Mouse (Mus musculus): ENCODE data around the gene Nfkbid.

Gene Nfkbid

GRCm38 (mm10) chr7:30429327-30429726 lies 7.8 kb downstream of the Nfkbid start:
- in situ Hi-C loops (cut with MseI, MboI) = no loop called here

DNA sequence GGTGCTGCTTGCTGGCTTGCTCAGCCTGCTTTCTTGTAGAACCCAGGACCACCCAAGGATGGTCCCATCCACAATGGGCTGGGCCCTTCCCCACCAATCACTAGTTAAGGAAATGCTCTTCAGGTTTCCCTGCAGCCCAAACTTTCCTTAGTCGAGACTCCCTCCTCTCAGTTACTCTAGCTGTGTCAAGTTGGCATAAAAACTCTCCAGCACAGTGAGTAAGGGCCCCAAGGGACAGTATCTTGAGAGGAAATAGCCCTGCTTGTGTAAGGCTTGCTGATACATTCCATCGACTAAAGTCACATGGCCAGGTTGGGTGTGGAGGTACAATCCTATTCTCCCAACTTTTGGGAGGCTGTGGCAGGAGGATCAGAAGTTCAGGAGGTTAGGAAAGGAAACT lies 8.7 kb downstream of the Nfkbid start:
- in situ Hi-C loops (cut with MseI, MboI) = loop anchor here in 1 of 2 experiments (10.0 kb wide), 1 partner anchor 85 kb away; no protein-coding TSS in a partner anchor

DNA sequence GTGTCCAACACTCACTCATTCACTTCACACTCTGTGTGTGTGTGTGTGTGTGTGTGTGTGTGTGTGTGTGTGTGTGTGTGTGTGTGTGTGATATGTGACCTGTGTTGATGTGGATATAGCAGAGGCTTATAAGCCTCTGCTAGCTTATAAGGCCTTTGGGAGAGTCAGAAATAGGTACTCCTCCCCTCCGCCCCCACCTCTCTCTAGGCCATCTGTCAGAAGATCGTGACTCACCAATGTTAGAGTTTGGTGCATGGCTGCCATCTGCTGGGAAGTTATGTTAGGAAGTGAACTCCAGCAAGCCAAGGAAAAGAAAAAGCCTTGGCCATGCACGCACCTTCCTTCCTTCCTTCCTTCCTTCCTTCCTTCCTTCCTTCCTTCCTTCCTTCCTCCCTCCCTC lies 10.3 kb downstream of the Nfkbid start:
- in situ Hi-C loops (cut with MseI, MboI) = loop anchor here in 1 of 2 experiments (10.0 kb wide), 1 partner anchor 87 kb away; no protein-coding TSS in a partner anchor

DNA sequence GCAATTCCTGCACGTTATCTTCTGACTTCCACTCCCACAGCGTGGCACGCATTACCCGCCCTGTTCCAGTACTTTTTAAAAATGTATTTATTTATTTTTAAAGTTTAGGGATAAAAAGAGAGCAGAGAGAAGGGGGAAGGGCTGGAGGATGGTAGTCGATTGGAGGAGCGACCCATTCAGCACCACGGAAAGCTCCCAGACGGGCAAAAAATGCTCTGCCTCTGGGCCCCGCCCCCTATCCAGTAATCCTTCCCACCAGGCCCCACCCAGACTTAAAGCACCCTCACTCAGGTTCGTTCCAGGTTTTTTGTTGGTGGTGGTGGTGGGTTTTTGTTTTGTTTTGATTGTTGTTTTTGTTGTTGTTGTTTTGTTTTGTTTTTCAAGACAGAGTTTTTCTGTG lies 12.7 kb downstream of the Nfkbid start:
- in situ Hi-C loops (cut with MseI, MboI) = loop anchor here in 1 of 2 experiments (10.0 kb wide), 1 partner anchor 89 kb away; no protein-coding TSS in a partner anchor

DNA sequence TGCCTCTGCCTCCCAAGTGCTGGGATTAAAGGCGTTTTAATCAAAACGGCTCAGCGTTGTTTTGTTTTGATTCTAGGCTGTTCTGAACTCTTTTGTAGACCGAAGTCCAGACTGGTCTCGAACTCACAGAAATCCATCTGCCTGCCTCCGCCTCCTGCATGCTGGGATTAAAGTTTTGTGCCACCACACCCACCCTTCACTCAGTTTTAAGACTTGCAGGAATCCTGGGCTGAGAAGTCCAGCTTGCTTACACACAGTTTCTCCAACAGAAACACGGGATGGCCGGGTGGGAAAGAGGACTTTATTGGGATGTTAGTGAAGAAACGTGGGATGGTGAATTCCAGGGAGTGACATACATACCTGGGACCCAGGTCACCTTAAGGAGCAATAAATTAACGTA lies 13.2 kb downstream of the Nfkbid start:
- in situ Hi-C loops (cut with MseI, MboI) = loop anchor here (5.0 to 10.0 kb wide), 2 partner anchors 38 to 90 kb away; no protein-coding TSS in a partner anchor

DNA sequence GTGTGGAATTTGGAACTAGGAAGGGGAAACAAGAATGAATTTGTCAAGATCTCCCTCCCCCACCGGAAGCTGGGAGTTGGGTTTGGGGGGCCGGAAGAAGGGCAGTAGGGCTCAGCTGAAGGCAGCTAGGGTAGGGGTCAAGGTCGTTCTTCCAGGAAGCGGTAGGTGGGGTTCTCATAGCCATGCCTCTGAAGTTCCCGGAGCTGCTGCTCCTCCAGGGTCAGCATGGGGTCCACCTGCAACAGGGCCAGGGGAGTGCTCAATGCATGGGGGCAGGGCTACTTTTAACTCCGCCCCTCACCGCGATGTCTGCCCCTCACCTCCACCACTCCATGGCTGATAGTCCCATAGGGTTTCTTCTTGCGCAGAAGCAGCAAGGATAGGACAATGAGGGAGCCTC lies 13.6 kb downstream of the Nfkbid start:
- in situ Hi-C loops (cut with MseI, MboI) = loop anchor here (5.0 to 10.0 kb wide), 2 partner anchors 37 to 90 kb away; no protein-coding TSS in a partner anchor

DNA sequence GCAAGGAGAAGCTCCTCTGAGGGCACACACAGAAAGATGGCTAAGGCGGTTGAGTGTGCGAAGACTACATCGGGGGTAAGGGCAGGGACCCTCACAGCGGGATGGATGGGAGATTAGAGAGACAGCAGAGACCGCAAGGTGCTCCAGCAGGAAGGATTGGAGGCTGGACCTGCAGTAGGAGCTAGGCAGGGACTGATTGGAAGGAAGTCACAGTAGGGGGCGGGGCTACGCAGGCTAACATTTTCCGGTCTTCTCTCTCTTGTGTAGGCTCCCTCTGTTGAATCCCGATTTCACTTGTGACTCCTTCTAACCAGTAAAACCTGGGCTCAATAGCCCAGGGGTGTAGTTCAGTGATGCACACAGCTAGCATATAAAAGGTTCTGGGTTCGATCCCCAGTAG lies 15.3 kb downstream of the Nfkbid start:
- in situ Hi-C loops (cut with MseI, MboI) = loop anchor here (5.0 to 10.0 kb wide), 2 partner anchors 35 to 92 kb away; no protein-coding TSS in a partner anchor

GRCm38 (mm10) chr7:30439734-30440133 lies 18.2 kb downstream of the Nfkbid start:
- in situ Hi-C loops (cut with MseI, MboI) = loop anchor here (5.0 to 10.0 kb wide), 2 partner anchors 33 to 95 kb away; no protein-coding TSS in a partner anchor

- in situ Hi-C loops (cut with MseI, MboI) = no loop called here
Measured at GRCm38 (mm10) chr7:30440697-30441096, 19.2 kb downstream of the Nfkbid start.

DNA sequence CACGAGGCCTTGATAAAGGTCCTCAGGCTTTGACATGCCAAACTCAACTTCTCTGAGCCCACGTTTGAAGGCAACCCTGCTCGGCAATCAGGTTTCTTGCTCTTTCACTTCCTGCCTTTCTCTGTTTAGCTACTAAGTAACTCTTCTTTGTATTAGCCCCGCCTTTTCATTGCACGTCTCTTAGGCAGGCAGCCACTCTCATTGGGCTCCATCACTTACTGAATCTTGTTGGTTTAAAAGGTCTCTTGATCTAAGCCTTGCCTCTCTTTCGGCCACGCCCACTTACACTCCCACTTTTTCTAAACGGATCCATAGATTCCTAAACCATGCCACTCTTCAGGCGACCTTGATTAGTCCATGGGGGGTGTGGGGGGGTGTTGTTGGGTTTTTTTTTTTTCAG lies 22.2 kb downstream of the Nfkbid start:
- in situ Hi-C loops (cut with MseI, MboI) = no loop called here

DNA sequence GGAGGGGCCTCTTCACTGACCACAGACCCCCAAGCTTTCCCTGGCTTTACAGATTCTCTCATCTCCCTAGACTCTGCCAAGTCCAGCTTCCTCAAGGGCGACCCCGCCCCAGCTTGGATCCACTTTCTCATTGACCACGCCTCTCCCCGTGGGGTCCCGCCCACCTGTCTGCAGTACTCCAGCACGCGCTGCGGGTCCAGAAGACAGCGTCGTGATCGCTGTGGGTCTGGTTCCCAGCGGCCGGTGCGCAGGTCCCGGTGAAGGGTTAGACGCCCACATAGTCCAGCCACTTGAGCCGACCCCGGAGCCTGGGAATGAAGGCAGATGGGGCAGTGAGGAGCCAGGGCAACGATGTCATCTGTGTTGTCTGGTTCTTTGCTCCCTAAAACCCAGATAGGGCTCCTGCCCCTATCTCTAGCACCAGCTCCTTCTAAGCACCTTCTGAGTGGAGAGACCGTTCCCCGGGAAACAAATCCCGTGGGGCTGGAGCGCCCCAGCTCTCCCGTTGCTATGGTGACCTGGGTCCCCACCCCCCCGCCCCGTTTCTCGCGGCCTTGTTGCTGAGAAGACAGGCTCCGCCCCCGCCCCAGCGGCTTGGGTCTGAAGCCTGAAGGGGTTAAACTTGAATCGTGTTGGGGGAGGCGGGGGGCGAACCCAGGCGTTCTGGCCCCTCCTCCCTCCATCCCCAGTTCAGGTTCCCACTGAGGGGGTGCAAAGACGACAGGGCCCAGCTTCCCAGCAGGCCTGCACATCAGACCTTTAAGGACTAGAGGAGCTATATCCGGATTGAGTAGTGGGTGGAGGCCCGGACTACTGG lies 22.8 kb downstream of the Nfkbid start:
- in situ Hi-C loops (cut with MseI, MboI) = no loop called here

DNA sequence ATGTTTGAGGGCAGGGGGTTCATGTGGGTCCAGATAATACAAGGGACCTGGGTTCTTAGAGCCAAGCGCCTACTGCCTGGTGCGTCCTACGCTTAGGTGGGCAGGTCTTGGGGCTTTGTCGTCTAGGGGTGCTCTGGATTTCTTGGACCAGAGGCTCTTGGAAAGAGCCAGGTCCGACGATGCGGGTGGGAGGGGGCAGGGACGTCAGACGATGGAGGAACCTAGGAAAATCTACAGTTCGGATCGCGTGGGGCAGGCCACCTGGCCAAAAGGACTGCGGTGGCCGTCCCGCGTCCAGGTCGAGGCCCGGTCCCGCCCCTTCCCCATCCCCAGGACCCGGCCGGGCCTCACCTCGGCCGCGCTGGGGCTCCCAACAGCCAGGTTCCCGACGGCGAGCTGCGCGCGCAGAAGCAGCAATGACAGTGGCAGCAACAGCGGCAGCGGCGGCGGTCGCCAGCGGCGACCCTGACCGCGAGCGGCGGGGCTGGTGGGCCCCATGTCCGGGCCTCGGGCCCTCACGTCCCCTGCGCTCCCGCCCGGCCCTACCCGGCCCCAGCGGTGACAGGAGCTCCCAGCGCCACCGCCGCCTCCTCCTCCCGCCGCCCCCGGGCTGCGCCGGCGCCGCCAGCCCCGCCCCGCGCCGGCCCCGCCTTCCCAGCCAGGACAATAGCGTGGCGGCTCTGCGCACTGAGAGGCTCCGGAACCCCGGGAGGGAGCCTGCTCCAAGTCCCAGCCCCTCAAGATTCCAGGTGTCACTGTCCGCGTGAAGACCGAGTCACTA lies 23.6 kb downstream of the Nfkbid start, which contains the start of gene Aplp1:
TSS of gene Aplp1 (minus strand) at position 565 of the 781 bp plus-strand sequence.
- in situ Hi-C loops (cut with MseI, MboI) = no loop called here

- in situ Hi-C loops (cut with MseI, MboI) = no loop called here
Measured at GRCm38 (mm10) chr7:30450241-30450640, 28.7 kb downstream of the Nfkbid start.

DNA sequence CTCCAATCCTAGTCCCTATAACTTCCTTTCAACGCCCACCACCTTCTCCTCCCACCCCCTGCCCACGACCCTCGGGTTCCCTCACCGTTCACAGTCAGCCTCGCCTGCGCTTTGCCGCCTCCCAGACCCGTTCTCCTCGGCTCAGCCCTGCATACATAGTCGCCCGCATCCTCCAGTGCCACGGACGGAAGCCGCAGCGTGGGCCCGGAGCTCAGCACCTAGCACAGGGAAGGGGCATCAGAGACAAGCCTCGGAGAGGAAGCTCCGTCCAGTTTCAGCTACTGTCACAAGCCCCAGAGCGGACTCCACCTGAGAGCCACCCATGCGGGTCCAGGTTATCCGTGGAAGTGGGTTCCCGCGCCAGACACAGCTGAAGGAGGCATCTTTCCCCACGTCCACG lies 31.8 kb downstream of the Nfkbid start:
- in situ Hi-C loops (cut with MseI, MboI) = no loop called here

- in situ Hi-C loops (cut with MseI, MboI) = no loop called here
Measured at GRCm38 (mm10) chr7:30453766-30454165, 32.2 kb downstream of the Nfkbid start.

- in situ Hi-C loops (cut with MseI, MboI) = no loop called here
Measured at GRCm38 (mm10) chr7:30454259-30454658, 32.7 kb downstream of the Nfkbid start.

- in situ Hi-C loops (cut with MseI, MboI) = no loop called here
Measured at GRCm38 (mm10) chr7:30456487-30456886, 35.0 kb downstream of the Nfkbid start.

DNA sequence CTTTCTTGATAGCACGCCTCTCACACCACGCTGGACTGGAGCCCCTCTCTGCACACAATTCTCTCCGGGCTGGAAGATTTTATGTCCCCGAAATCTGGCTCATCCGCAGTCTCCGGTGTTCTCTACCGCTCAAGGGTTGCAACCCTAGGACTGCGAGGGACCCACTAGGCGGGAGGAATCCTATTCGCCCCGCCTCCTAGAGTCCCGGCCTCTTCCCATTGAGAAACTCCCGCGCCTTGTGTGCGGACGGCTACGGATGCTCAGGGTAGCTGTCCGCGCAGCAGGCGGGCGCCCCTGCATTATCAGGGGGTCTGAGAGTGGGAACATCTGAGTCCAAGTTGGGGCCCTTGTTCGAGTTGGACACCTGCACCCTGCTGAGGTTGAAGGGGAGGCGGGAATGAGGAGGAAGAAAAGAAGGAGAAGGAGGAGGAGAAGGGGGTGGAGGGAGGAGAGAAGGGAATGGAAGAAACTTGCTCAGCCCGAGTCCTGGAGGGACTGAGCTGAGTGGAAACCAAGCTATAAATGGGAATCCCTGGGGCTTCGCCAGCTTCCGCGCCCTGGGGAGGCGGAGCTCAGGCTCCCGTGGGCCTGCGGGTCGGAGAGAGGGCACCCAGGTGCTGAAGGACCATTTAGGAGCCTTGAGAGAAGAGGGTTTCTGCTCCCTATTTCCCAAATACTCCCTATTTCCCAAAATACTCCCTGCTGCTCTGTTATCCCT lies 35.5 kb downstream of the Nfkbid start:
- in situ Hi-C loops (cut with MseI, MboI) = no loop called here

DNA sequence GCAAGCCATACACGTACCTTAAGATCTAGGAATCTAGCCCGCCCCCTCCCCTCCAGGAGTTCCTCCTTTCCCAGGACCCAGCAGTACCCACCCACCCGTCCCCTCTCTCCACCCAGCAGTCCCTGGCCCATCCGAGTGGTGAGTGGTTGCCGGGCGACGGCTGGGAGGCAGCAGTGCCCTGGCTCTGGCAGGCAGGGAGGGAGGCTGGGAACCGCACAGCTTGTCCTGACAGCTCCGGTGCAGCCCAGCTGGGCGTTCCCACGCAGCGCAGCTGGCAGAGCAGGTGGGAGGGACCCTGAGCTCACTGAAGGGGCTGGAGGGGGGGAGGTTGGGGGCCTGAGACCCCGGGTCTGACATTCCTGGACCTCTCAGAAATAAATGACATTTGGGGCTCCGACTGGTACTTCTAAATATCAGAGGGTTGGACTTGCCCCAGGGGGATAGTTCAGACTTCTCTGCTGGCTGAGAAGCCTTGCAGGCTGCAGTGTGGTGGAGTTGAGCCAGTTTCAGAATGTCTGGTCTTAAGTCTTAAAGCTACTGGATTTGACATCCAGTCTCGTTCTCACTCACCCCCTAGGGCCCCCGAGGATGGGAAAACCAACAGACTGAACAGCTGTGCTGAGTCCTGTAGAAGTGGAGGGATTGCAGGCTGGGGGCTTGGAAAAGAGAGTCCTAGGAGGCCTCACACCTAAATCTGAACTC lies 36.2 kb downstream of the Nfkbid start, which contains the start of the genes Kirrel2 and Nphs1:
TSS of gene Kirrel2 (minus strand) at position 62 of the 702 bp plus-strand sequence.
TSS of gene Nphs1 (plus strand) at position 687 of the 702 bp plus-strand sequence.
- in situ Hi-C loops (cut with MseI, MboI) = no loop called here

DNA sequence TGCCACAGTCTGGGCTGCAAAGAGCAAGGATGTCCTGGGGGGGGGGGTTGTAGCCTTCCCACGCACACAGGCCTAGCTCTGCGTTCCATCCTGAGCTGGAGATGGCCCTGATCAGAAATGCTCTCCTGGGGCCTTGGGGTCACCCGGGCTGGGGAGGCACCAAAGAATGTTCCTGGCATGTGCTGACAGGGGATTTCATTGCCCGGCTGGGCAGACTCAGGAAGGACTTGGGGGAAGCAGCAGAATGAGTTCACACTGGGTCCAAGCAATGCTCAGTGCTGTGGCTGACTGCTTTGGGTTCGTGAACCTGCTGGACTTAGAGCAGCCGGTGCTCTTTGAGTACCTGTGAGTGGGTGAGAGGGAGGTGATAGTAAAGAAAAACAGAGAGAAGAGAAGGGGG lies 38.0 kb downstream of the Nfkbid start:
- in situ Hi-C loops (cut with MseI, MboI) = no loop called here

- in situ Hi-C loops (cut with MseI, MboI) = no loop called here
Measured at GRCm38 (mm10) chr7:30463568-30463967, 42.0 kb downstream of the Nfkbid start.

Measured in mouse trophoblast stem cell (cell line).